Mouse (Mus musculus) c-Kit-positive CD71-negative TER-119-negative erythroid progenitor cells, embryonic 14.5 days (primary cell): ENCODE results near the gene Pitx1.

Experiments
- DNase-seq: peaks from one replicate; pipeline ENCODE4 v3.0.0-alpha.2; 2013; ENCODE audit warnings: low read depth

Pitx1 gene

GRCm38 (mm10) chr13:55830833-55831721 lies 4.9 kb downstream of the Pitx1 start:
- DNase-seq, result no peak

GRCm38 (mm10) chr13:55830081-55830832 lies 5.7 kb downstream of the Pitx1 start:
- no peak for DNase-seq

GRCm38 (mm10) chr13:55829018-55829655 lies 6.9 kb downstream of the Pitx1 start:
- no peak for DNase-seq

- no peak for DNase-seq
These were observed 7.6 kb downstream of the Pitx1 start for GRCm38 (mm10) chr13:55828141-55829017.

GRCm38 (mm10) chr13:55827679-55828140 lies 8.3 kb downstream of the Pitx1 start:
- no peak for DNase-seq

GRCm38 (mm10) chr13:55826796-55827678 lies 9.0 kb downstream of the Pitx1 start:
- no peak for DNase-seq

- DNase-seq, result no peak
These were observed 9.9 kb downstream of the Pitx1 start for GRCm38 (mm10) chr13:55826008-55826671.

GRCm38 (mm10) chr13:55825245-55825681 lies 10.7 kb downstream of the Pitx1 start:
- no peak for DNase-seq

GRCm38 (mm10) chr13:55824151-55824945 lies 11.6 kb downstream of the Pitx1 start:
- no peak for DNase-seq

GRCm38 (mm10) chr13:55822499-55822898 lies 13.5 kb downstream of the Pitx1 start:
- DNase-seq, result no peak

- no peak for DNase-seq
These were observed 21.2 kb downstream of the Pitx1 start for GRCm38 (mm10) chr13:55814834-55815233.

- DNase-seq, result no peak
These were observed 22.4 kb downstream of the Pitx1 start for GRCm38 (mm10) chr13:55813490-55814016.

GRCm38 (mm10) chr13:55810947-55811346 lies 25.0 kb downstream of the Pitx1 start:
- DNase-seq, result no peak

- no peak for DNase-seq
These were observed 26.3 kb downstream of the Pitx1 start for GRCm38 (mm10) chr13:55809707-55810106.

GRCm38 (mm10) chr13:55809041-55809623 lies 26.9 kb downstream of the Pitx1 start:
- DNase-seq, result no peak

- DNase-seq, result no peak
These were observed 32.0 kb downstream of the Pitx1 start for GRCm38 (mm10) chr13:55803973-55804372.

- no peak for DNase-seq
These were observed 34.7 kb downstream of the Pitx1 start for GRCm38 (mm10) chr13:55801246-55801645.

- no peak for DNase-seq
These were observed 49.9 kb downstream of the Pitx1 start for GRCm38 (mm10) chr13:55786120-55786519.
